Mouse (Mus musculus) erythroblast, embryonic 14.5 days (primary cell): ENCODE results near the gene Adssl1.

Experiments used
- GATA1 ChIP-seq: IDR thresholded peaks from 2 replicates; pipeline ENCODE4 v1.6.1; 2012; ENCODE audit warnings: low read length, inconsistent platforms, mixed read lengths
- TAL1 ChIP-seq: IDR thresholded peaks from 3 replicates; pipeline ENCODE4 v1.6.1; 2012; ENCODE audit warnings: low read length, inconsistent platforms, mixed read lengths

DNA sequence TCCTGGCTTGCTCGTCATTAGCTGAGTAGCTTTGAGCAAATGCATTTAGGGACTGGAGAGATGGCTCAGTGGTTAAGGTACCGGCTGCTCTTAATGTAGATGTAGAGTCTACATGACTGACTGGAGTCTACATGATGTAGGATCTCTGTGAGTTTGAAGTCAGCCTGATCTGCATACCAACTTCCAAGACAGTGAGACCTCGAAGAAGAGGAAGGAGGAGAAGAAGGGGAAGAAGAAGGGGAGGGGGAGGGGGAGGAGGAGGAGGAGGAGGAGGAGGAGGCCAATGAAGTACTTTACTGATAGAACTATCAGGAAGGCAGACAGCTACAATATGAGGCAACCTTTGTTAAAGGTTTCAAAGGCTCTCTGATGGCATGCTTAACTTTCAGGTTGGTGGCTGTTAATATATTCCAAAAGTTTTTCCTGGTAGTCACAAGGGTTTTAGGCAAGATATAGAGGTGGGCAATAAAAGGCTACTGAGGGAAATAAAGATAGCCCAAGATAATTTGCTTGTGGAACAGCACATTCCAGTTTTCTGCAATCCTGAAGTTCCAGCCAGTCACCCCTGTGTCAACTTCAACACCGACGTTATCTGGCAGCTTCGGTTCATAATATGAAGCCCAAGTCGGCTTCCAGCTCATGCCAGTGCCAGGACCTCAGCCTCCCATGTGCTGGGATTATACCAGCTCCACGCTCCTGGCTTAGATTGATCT, 44.4 kb upstream of the Adssl1 start:
- no peak for TF ChIP-seq GATA1
- no peak for TF ChIP-seq TAL1
